Mouse (Mus musculus) kidney, embryonic 16.5 days (tissue): ENCODE measurements at regions not wholly inside any gene's neighbourhood (a gene's known extent, or its start where the extent isn't known, plus 50 kb on each side); places are given as distances from the start of the nearest gene placed in this dataset.
A peak's percentile ranks its signal among the peaks of the same experiment; 100 is the strongest.

Experiments
- ATAC-seq: fragments of 200-750 bp; cut with Nextera tagmentation; 2 replicates; pipeline ENCODE4 v1.8.0; 2017; ENCODE audit warnings: moderate TSS enrichment; ENCODE audit not compliant: low FRiP score, low TSS enrichment
- H3K27ac ChIP-seq: fragments of 300-500 bp; sonication (generic); 2 replicates; pipeline ENCODE4 v1.5.1; 2014; ENCODE audit warnings: low read length
- H3K27me3 ChIP-seq: fragments of 300-500 bp; sonication (generic); 2 replicates; pipeline ENCODE4 v1.6.1; 2014; ENCODE audit warnings: low read length, control low read depth, mixed read lengths; ENCODE audit not compliant: insufficient read depth
- H3K36me3 ChIP-seq: fragments of 300-500 bp; sonication (generic); 2 replicates; pipeline ENCODE4 v1.6.1; 2014; ENCODE audit warnings: low read length, control low read depth, mixed read lengths; ENCODE audit not compliant: insufficient read depth
- H3K4me1 ChIP-seq: fragments of 300-500 bp; sonication (generic); 2 replicates; pipeline ENCODE4 v1.6.1; 2014; ENCODE audit warnings: low read length, control low read depth, mixed read lengths; ENCODE audit not compliant: insufficient read depth
- H3K4me2 ChIP-seq: fragments of 300-500 bp; sonication (generic); replicated peaks from 2 replicates; pipeline ENCODE4 v1.6.1; 2014; ENCODE audit warnings: low read depth, low read length
- H3K4me3 ChIP-seq: fragments of 300-500 bp; sonication (generic); 2 replicates; pipeline ENCODE4 v1.5.1; 2014; ENCODE audit warnings: mild to moderate bottlenecking, low read length
- H3K9ac ChIP-seq: fragments of 300-500 bp; sonication (generic); replicated peaks from 2 replicates; pipeline ENCODE4 v1.6.1; 2014; ENCODE audit warnings: low read length
- H3K9me3 ChIP-seq: fragments of 300-500 bp; sonication (generic); 2 replicates; pipeline ENCODE4 v1.6.1; 2016; ENCODE audit warnings: low read length, control low read depth
- WGBS: fragments of 180-500 bp; shearing (Covaris S2); extraction: QIAGEN DNeasy Blood & Tissue Kit; methylation state at CpG from one replicate; pipeline ENCODE4 v1.1.7; 2014; 5-methylcytosine and 5-hydroxymethylcytosine counted together

DNA sequence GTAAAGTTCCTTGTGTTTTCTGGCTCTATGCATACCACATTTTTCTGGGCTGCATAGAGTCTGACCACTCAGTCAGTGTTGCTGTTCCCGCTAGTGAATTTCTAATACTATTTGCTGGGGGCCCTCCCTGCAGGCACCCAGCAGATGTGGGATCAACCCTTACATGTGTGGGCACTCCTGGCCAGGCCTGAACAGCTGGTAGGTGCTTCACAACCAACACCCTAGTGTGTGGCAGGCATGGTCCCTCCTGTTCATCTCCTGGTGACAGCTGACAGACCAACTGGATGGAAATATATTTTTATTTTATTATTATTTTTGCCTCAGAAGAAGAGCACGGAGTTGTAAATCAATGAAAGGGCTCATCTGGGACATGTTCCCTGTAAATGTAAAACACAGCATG is 154.4 kb upstream of the Sulf2 start:
- Histone ChIP-seq H3K4me2 (no peak overlapping the region), H3K27ac (no peak overlapping the region), H3K9ac (no peak overlapping the region), H3K27me3 (no peaks in the 10 kb centered on the region), H3K9me3 (no peaks in the 10 kb centered on the region), H3K4me3 (no peak overlapping the region), H3K36me3 (no peaks in the 10 kb centered on the region), H3K4me1 (peaks cover 15% of the 10 kb centered on the region)
- WGBS: 94% methylated on average over 2 of the region's 2 CpGs
- no peak for ATAC-seq

DNA sequence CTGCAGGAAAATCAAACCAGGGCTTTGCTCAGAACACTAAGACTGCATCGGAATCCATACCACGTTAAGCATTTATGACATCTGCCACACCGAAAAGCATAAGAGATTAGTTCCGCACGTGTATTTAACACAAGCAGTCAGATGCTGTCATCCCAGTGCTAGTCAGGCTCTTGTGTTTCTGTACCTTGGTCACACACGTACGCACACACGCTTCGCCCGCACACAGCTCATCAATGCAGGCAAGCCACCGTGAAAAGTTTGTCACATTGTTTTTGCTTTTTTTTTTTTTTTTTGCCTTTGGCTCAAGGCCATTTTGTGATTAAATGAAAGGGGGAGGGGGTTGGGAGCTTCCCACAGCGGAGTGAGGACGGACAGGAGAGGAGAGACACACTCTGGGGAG is 152.1 kb upstream of the Sulf2 start:
- Histone ChIP-seq H3K4me2 (no peak overlapping the region), H3K9me3 (no peaks in the 10 kb centered on the region), H3K27ac (no peak overlapping the region), H3K4me1 (peaks cover 15% of the 10 kb centered on the region), H3K9ac (no peak overlapping the region), H3K36me3 (no peaks in the 10 kb centered on the region), H3K4me3 (no peak overlapping the region), H3K27me3 (no peaks in the 10 kb centered on the region)
- ATAC-seq: no peak
- 62% methylated on average over 13 of the region's 13 CpGs for WGBS

DNA sequence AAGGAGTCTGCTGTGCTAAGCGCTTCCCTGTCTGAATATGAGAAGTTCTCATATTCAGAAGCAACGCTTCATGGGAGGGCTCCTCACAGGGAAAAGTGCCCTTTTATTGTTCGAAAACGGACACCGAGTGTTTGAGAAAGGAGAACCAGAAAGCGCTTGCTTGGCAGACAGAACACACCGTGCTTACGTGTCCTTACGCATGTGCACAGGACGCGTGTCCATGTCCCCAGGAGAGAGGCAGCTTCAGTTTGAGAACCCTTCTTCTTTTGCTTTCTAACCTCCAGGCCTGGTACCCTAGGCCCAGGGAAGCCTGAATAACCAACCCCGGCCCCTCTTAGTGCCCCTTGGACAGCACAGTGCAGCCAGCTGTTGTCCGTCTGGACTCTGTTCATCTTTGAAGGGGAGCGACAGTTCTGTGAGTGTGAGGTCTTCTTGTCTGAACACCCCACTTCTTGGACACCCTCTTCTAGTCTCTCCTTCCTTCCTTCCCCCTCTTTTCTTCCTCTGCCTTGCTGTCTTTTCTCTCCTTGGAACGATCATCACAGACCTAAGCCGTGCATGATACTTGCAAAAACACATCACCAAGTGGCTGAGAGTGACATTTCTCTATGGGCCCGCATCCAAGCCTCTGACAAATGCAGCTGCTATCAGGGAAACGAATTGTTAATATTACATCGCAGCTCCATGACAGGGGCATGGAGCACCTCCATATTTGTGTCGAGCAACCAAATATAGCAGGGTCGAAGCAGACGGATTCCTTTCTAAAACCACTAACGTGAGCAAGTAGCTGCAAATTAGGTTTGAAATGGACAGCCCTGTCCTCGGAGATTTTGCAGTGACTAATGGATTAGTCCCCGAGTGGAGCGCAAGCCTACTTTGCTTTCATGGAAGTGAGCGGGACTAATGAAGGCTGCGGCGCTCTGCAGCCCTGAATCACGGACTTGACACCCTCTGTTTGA is 149.9 kb upstream of the Sulf2 start:
- H3K9me3 ChIP-seq: no peaks in the 10 kb centered on the region
- H3K4me2 ChIP-seq: no peak overlapping the region
- peaks cover 15% of the 10 kb centered on the region for H3K4me1 ChIP-seq
- no peak overlapping the region for H3K4me3 ChIP-seq
- H3K36me3 ChIP-seq: no peaks in the 10 kb centered on the region
- whole genome bisulfite sequencing: 69% methylated on average over 30 of the region's 30 CpGs
- H3K27me3 ChIP-seq: no peaks in the 10 kb centered on the region
- no peak overlapping the region for H3K27ac ChIP-seq
- H3K9ac ChIP-seq: no peak overlapping the region
- ATAC-seq: no peak

DNA sequence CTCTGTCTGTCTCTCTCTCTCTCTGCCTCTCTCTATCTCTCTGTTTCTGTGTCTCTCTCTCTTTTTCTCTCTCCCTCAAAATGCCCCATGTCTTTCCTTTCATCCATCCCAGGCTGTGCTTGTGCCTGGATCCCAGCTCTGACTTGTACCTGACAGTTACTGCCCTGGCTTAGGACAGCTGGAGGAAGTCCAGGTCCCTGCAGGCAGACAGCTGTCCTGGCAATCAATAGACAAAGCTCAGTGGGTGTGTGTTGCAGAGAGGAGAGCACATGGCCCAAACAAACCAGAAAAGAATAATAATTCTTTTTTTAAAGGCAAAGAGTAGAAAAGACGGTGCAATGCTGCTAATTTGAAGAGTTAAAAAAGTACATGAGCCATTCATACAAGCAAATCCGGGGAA is 148.4 kb upstream of the Sulf2 start:
- H3K9me3 ChIP-seq: no peaks in the 10 kb centered on the region
- no peak overlapping the region for H3K27ac ChIP-seq
- H3K4me2 ChIP-seq: no peak overlapping the region
- no peaks in the 10 kb centered on the region for H3K27me3 ChIP-seq
- ATAC-seq: no peak
- H3K4me1 ChIP-seq: peaks cover 15% of the 10 kb centered on the region
- no peak overlapping the region for H3K9ac ChIP-seq
- WGBS: 79% methylated on average over 2 of the region's 2 CpGs
- no peaks in the 10 kb centered on the region for H3K36me3 ChIP-seq
- H3K4me3 ChIP-seq: no peak overlapping the region

DNA sequence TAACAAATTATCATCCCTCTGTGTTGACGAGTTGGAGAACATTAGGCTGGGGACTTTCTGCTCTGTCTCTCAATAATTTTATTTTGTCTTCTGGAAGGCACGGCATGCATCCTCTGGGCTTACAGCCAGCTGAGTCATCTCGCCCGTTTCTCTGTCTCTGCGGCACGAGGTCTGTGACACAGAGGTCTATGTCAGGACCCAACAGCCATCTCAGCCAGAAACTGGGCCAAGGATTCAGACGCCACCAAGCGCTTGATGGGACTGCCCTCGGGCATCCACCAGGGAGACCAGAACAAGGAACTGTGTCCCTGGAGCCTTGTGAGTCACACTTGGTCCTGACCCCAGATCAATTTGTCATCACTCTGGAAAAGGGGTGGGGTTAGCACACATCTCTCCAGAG is 145.7 kb upstream of the Sulf2 start:
- H3K4me2 ChIP-seq: no peak overlapping the region
- H3K4me3 ChIP-seq: no peak overlapping the region
- no peaks in the 10 kb centered on the region for H3K36me3 ChIP-seq
- peaks cover 7% of the 10 kb centered on the region; the same call in 1 of the 2 replicates for H3K4me1 ChIP-seq
- H3K9me3 ChIP-seq: no peaks in the 10 kb centered on the region
- 61% methylated on average over 9 of the region's 9 CpGs for WGBS
- H3K27ac ChIP-seq: no peak overlapping the region
- no peak for ATAC-seq
- no peaks in the 10 kb centered on the region for H3K27me3 ChIP-seq
- H3K9ac ChIP-seq: no peak overlapping the region

DNA sequence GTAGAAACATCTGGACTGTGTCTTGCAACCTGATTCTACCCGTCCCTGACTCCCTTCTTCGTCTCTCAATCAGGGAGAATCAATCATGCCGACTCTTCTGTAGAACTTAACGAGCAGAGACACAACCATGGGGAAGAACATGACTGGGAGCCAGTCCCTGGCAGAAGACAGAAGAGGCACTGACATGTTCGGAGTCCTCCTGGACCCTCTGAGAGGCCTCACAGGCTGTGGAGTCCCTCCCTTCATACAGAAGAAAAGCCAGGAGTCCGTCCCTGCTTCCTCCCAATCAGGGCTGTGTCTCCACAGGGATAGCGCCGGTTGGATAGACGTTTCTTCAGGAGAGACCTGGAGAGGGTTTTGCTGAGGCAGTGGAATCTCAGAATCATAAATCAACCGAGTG is 139.2 kb upstream of the Sulf2 start:
- no peaks in the 10 kb centered on the region for H3K36me3 ChIP-seq
- H3K27me3 ChIP-seq: no peaks in the 10 kb centered on the region
- 18% methylated on average over 10 of the region's 10 CpGs for WGBS
- peak overlapping the region; percentile 34 for H3K27ac ChIP-seq
- no peak for ATAC-seq
- H3K9me3 ChIP-seq: no peaks in the 10 kb centered on the region
- no peak overlapping the region for H3K4me3 ChIP-seq
- no peak overlapping the region for H3K9ac ChIP-seq
- H3K4me2 ChIP-seq: peak overlapping the region; percentile 19; the same call in 1 of the 2 replicates
- H3K4me1 ChIP-seq: peaks cover 42% of the 10 kb centered on the region

DNA sequence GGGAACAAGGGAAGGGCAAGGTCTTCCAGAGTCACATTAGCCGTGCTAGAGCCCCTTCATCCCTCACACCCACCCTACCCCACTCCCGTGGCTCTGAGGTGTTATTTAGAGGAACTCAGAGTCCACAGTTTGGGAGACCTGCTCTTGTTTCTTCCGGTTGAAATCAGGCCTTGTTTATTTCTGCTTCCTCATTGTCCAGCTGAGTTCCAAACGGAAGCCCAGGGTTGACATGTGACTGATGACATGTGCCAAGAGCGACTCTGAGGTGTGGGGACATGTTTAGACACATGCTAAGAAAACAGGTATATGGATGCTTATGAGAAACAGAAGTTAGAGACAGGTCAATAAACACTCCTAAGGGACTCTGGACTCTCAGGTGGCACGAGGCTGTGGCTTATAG is 137.5 kb upstream of the Sulf2 start:
- 68% methylated on average over 6 of the region's 6 CpGs for whole genome bisulfite sequencing
- Histone ChIP-seq H3K9ac (no peak overlapping the region), H3K4me2 (no peak overlapping the region), H3K4me3 (no peak overlapping the region), H3K4me1 (peaks cover 51% of the 10 kb centered on the region), H3K9me3 (no peaks in the 10 kb centered on the region), H3K36me3 (no peaks in the 10 kb centered on the region), H3K27me3 (no peaks in the 10 kb centered on the region), H3K27ac (no peak overlapping the region)
- no peak for ATAC-seq

DNA sequence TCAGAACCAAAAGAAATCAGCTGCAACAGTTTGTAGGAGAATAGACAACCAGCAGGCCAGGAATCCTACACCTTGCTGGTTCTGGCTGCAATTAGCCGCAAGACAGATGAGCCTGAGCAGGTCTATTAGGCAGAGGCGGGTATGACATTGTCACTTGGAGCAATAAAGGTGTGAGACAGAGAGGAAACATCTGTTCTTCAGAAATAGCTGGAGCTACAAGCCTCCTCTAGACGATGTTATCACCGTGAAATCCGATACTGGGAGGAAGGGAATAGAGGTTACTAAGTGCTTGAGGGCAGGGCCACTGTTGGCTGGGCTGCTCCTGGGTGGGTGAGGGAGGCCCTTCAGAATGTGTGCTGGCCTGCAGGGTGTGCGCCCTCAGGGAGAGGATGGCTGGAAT is 135.8 kb upstream of the Sulf2 start:
- no peak overlapping the region for H3K9ac ChIP-seq
- H3K4me1 ChIP-seq: peaks cover 51% of the 10 kb centered on the region
- no peaks in the 10 kb centered on the region for H3K27me3 ChIP-seq
- H3K4me2 ChIP-seq: no peak overlapping the region; the same call in 1 of the 2 replicates
- no peak overlapping the region for H3K4me3 ChIP-seq
- H3K27ac ChIP-seq: peak overlapping the region; percentile 81
- no peaks in the 10 kb centered on the region for H3K9me3 ChIP-seq
- WGBS: 4% methylated on average over 6 of the region's 6 CpGs
- H3K36me3 ChIP-seq: no peaks in the 10 kb centered on the region
- ATAC-seq: peak; percentile 85

DNA sequence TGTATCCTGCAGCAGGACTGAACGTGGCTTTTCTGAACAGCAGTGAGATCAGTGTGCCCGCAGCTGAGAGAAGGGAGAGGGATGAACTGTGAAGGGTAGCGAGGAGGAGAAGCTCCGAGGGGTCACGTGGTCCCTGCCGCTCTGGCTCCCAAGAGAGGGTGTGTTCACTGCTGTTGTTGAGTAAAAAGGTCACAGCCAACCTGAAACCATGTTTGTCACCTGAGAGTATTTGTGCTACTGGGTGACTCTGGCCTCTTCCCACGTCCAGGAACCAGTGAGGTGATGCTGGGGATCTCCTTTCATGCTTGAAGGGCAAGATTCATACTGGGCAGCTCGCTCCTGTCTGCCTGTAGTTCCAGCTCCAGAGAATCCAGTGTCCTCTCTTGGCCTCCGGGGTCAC is 135.4 kb upstream of the Sulf2 start:
- Histone ChIP-seq H3K4me2 (peak overlapping the region; percentile 13; the same call in 1 of the 2 replicates), H3K27me3 (no peaks in the 10 kb centered on the region), H3K36me3 (no peaks in the 10 kb centered on the region), H3K4me3 (no peak overlapping the region), H3K9ac (0 out of 2 replicates have a peak overlapping the region, but pooled peaks have one; percentile 16), H3K9me3 (no peaks in the 10 kb centered on the region), H3K4me1 (peaks cover 51% of the 10 kb centered on the region), H3K27ac (peak overlapping the region; percentile 81)
- 20% methylated on average over 9 of the region's 9 CpGs for WGBS
- peak; percentile 64 for ATAC-seq

DNA sequence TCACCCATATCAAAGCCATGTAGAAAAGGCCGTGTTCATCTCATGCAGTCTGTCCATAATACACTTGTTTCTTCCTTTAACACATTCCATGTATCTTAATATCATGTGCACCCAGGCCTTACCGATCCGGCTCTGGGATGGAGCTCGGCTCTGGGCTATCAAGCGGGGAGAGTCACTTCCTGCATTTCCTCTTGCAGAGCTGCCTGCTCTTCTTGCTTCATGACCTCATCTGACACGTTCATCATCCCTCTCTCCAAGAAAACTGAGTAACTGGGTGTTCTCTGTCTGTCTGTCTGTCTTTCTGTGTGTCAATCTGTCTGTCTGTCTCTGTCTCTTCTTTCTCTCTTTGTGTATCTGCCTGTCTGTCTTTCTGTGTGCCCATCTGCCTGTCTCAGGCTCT is 133.7 kb upstream of the Sulf2 start:
- no peak overlapping the region for H3K9ac ChIP-seq
- WGBS: 40% methylated on average over 6 of the region's 6 CpGs
- H3K4me2 ChIP-seq: no peak overlapping the region
- peaks cover 42% of the 10 kb centered on the region for H3K4me1 ChIP-seq
- no peak overlapping the region for H3K27ac ChIP-seq
- no peak for ATAC-seq
- H3K4me3 ChIP-seq: no peak overlapping the region
- H3K36me3 ChIP-seq: no peaks in the 10 kb centered on the region
- no peaks in the 10 kb centered on the region for H3K9me3 ChIP-seq
- H3K27me3 ChIP-seq: no peaks in the 10 kb centered on the region
